Comparison of ENCODE assay signal across 9 mouse cellular contexts in the genomic region with DNA sequence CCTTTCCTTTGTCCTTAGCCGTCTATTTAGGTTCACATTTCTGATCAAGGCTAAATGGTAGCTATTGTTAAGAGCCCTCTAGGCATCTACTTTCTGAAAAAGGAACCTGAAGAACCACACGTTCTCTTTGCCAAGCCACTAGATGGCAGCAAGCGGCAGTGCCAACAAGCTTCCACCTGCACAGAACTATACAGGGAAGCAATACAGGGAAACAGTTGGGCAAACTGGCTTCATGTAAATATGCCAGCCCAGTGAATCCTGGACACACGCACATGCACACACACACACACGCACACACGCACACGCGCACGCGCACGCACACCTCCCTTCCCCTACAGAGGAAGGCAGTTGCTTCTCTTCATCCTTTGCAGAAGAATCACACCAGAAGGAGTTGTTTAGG. TPM values are rescaled to one million over a fixed set of nuclear protein-coding genes. Genes with fewer than 3 reads are reported as not detected.
A peak's percentile ranks its signal among the peaks of the same experiment; 100 is the strongest.
DNase-seq lines count a peak whose midpoint lies in the region; ATAC-seq and TF ChIP-seq lines count a peak whose summit lies in the region.
"Had no signal": no experiment of that assay in that cellular context is flagged by ENCODE, and none has a peak within 500 bp of the region (broad histone marks: within the 10 kb centered on the region; RNA-seq: fewer than 3 reads in every experiment).

No protein-coding gene starts in this region.

- H3K27me3 ChIP-seq in kidney, embryonic 16.5 days (ENCODE audit: insufficient read depth, low read length), result no peaks in the 10 kb centered on the region
- no peaks in the 10 kb centered on the region for H3K27me3 ChIP-seq in limb, embryonic 14.5 days (ENCODE audit: control insufficient read depth, insufficient read depth, low read length)
- H3K27me3 ChIP-seq in neural tube, embryonic 13.5 days, result no peaks in the 10 kb centered on the region
- H3K27me3 ChIP-seq: embryonic facial prominence, embryonic 13.5 days had no signal

- H3K4me2 ChIP-seq in kidney, embryonic 16.5 days (replicated peaks; ENCODE audit: low read depth, low read length), result no peak overlapping the region
- H3K4me2 ChIP-seq in limb, embryonic 14.5 days (replicated peaks; ENCODE audit: low read depth, low read length, severe bottlenecking), result no peak overlapping the region
- no peak overlapping the region for H3K4me2 ChIP-seq in neural tube, embryonic 13.5 days
- H3K4me2 ChIP-seq: embryonic facial prominence, embryonic 13.5 days had no signal

- no peaks in the 10 kb centered on the region for H3K4me1 ChIP-seq in kidney, embryonic 16.5 days (ENCODE audit: insufficient read depth, low read length)
- H3K4me1 ChIP-seq in limb, embryonic 14.5 days (ENCODE audit: control insufficient read depth, insufficient read depth, low read length), result no peaks in the 10 kb centered on the region
- H3K4me1 ChIP-seq in neural tube, embryonic 13.5 days (replicated peaks), result no peaks in the 10 kb centered on the region
- H3K4me1 ChIP-seq: embryonic facial prominence, embryonic 13.5 days had no signal

- TF ChIP-seq POLR2A in limb, embryonic 14.5 days (IDR thresholded peaks at IDR 0.05; ENCODE audit: borderline replicate concordance, extremely low read depth, insufficient read depth, insufficient read length), result peak; percentile 18; the same call in 1 of the 2 replicates

- no peak overlapping the region for H3K9ac ChIP-seq in kidney, embryonic 16.5 days (replicated peaks; ENCODE audit: low read length)
- no peak overlapping the region for H3K9ac ChIP-seq in limb, embryonic 14.5 days (ENCODE audit: low read depth, low read length, severe bottlenecking)
- H3K9ac ChIP-seq in neural tube, embryonic 13.5 days, result no peak overlapping the region
- H3K9ac ChIP-seq: embryonic facial prominence, embryonic 13.5 days had no signal

- ATAC-seq in kidney, embryonic 16.5 days (ENCODE audit: low FRiP score, low TSS enrichment), result peak; percentile 85
- no peak for ATAC-seq in limb, embryonic 14.5 days (ENCODE audit: low FRiP score, low read depth)
- peak; percentile 89 for ATAC-seq in neural tube, embryonic 13.5 days (ENCODE audit: low read depth)

- no peak overlapping the region for H3K4me3 ChIP-seq in kidney, embryonic 16.5 days (ENCODE audit: low read length)
- H3K4me3 ChIP-seq in limb, embryonic 14.5 days (replicated peaks; ENCODE audit: low read length), result no peak overlapping the region
- no peak overlapping the region for H3K4me3 ChIP-seq in neural tube, embryonic 13.5 days
- H3K4me3 ChIP-seq: embryonic facial prominence, embryonic 13.5 days had no signal

- no peaks in the 10 kb centered on the region for H3K9me3 ChIP-seq in kidney, embryonic 16.5 days (ENCODE audit: low read length)
- no peaks in the 10 kb centered on the region for H3K9me3 ChIP-seq in limb, embryonic 14.5 days (ENCODE audit: control insufficient read depth, low read length)
- H3K9me3 ChIP-seq in neural tube, embryonic 13.5 days, result no peaks in the 10 kb centered on the region
- H3K9me3 ChIP-seq: embryonic facial prominence, embryonic 13.5 days had no signal

- 33% methylated on average over 11 of the region's 11 CpGs for WGBS in kidney, embryonic 16.5 days
- 37% methylated on average over 11 of the region's 11 CpGs for WGBS in limb, embryonic 14.5 days
- WGBS in neural tube, embryonic 13.5 days, result 34% methylated on average over 11 of the region's 11 CpGs

- DNase-seq in A20 (ENCODE audit: low read depth, low spot score), result peak; percentile 49
- DNase-seq in adrenal gland, adult 2 months, result peak; percentile 61
- DNase-seq in embryo, embryonic 10.5 days (ENCODE audit: low spot score), result peak; percentile 78
- DNase-seq in heart, adult 8-10 months (ENCODE audit: low spot score), result peak; percentile 23
- peak; percentile 62 for DNase-seq in limb, embryonic 14.5 days (ENCODE audit: low spot score)
- DNase-seq in thymus, postnatal 36 days, result peak; percentile 16 to 25

- H3K36me3 ChIP-seq in kidney, embryonic 16.5 days (ENCODE audit: insufficient read depth, low read length), result no peaks in the 10 kb centered on the region
- no peaks in the 10 kb centered on the region for H3K36me3 ChIP-seq in limb, embryonic 14.5 days (ENCODE audit: control insufficient read depth, insufficient read depth, low read length)
- H3K36me3 ChIP-seq in neural tube, embryonic 13.5 days, result no peaks in the 10 kb centered on the region
- H3K36me3 ChIP-seq: embryonic facial prominence, embryonic 13.5 days had no signal

- no peak overlapping the region for H3K27ac ChIP-seq in kidney, embryonic 16.5 days (ENCODE audit: low read length)
- H3K27ac ChIP-seq in limb, embryonic 14.5 days (replicated peaks; ENCODE audit: low read depth, low read length), result no peak overlapping the region
- no peak overlapping the region for H3K27ac ChIP-seq in neural tube, embryonic 13.5 days (replicated peaks)
- H3K27ac ChIP-seq: embryonic facial prominence, embryonic 13.5 days had no signal

RNA-seq across cellular contexts. Expression of gene ccdc198, which starts 7.1 kb away (rescaled TPM):
- not detected for total RNA-seq in adrenal gland, adult 2 months (2021)
- not detected in 2 replicates for polyA plus RNA-seq in adrenal gland, adult 2 months (2012; rRNA removed)
- total RNA-seq in heart, adult 8-10 months (2022), result not detected
- 98.3 and 101 TPM in 2 replicates for polyA plus RNA-seq in kidney, embryonic 16.5 days (2015; fragmentation: Nextera tagmentation; extraction: Ambion mirVana)
- polyA plus RNA-seq in limb, embryonic 14.5 days (2012; rRNA removed), result 0.15 TPM in 1 of 2 replicates, not detected in the other
- polyA plus RNA-seq in limb, embryonic 14.5 days (2014; fragmentation: Nextera tagmentation; extraction: Ambion mirVana), result not detected in 2 replicates
- polyA plus RNA-seq in neural tube, embryonic 13.5 days (2015; fragmentation: Nextera tagmentation; extraction: Ambion mirVana), result not detected in 2 replicates

Comparison
In these comparisons a context has a peak if more than half of its experiments do, and no peak if none do; other contexts are left out.
1. DNase-seq: peak in every context shown above with its lines; median percentile 78 in embryo, embryonic 10.5 days; 62 in limb, embryonic 14.5 days; 61 in adrenal gland, adult 2 months; 49 in A20; 23 in heart, adult 8-10 months; 20 in thymus, postnatal 36 days.
2. RNA of gene ccdc198, which starts 7.1 kb away (polyA plus RNA-seq): 98.3 to 101 TPM in kidney, embryonic 16.5 days; not detected in neural tube, embryonic 13.5 days, 0.15 TPM in limb, embryonic 14.5 days and not detected in adrenal gland, adult 2 months; every median in the first group is over 10 times any median in the second.